Mouse (Mus musculus): ENCODE measurements around the gene Lsg1. TPM values are rescaled to one million over a fixed set of nuclear protein-coding genes. Genes with fewer than 3 reads are reported as not detected.

Gene Lsg1
- total RNA-seq, 2 experiments from 2014 or later, result 16.3 to 17.5 TPM

- peak; percentile 63 for DNase-seq
Observed at GRCm38 (mm10) chr16:30520361-30520823, 67.0 kb downstream of the Lsg1 start.

- no peak for DNase-seq
Observed at GRCm38 (mm10) chr16:30518635-30519034, 68.8 kb downstream of the Lsg1 start.

- no peak for DNase-seq
Observed at GRCm38 (mm10) chr16:30517666-30518283, 69.6 kb downstream of the Lsg1 start.

- DNase-seq, result no peak
Observed at GRCm38 (mm10) chr16:30516993-30517392, 70.4 kb downstream of the Lsg1 start.

GRCm38 (mm10) chr16:30515418-30515817 lies 72.0 kb downstream of the Lsg1 start:
- no peak for DNase-seq

GRCm38 (mm10) chr16:30513050-30514024 lies 74.1 kb downstream of the Lsg1 start:
- DNase-seq, result peak; percentile 40

GRCm38 (mm10) chr16:30512375-30513049 lies 74.9 kb downstream of the Lsg1 start:
- no peak for DNase-seq

GRCm38 (mm10) chr16:30511563-30512340 lies 75.6 kb downstream of the Lsg1 start:
- DNase-seq, result no peak

- DNase-seq, result peak; percentile 88
Observed at GRCm38 (mm10) chr16:30510504-30511451, 76.6 kb downstream of the Lsg1 start.

Other genes with a start within 250 kb of the Lsg1 start
- 10 to 100 TPM; 35.5 to 45.9 TPM for gene Atp13a3, start 181.6 kb downstream of the Lsg1 start, total RNA-seq (2021)
- 1 to 10 TPM; 2.3 to 2.5 TPM for gene Tmem44, start 36.8 kb downstream of the Lsg1 start, total RNA-seq (2021)
- gene Fam43a, start 12.1 kb upstream of the Lsg1 start, total RNA-seq (2021), result 1 to 10 TPM; 6.7 to 8.1 TPM